Mouse (Mus musculus) left cerebral cortex, postnatal 25 days (tissue): ENCODE data around the gene Capzb. TPM values are rescaled to one million over a fixed set of nuclear protein-coding genes. Genes with fewer than 3 reads are reported as not detected.

Source experiments
- DNase-seq, 2 experiments: peaks; one replicate each; pipeline ENCODE4 v3.0.0; 2022; ENCODE audit warnings: low spot score in 2 of 2, mixed read lengths in 1 of 2
- intact Hi-C: fragments of 180-260 bp; cut with DNase I; formaldehyde crosslinking; loops from one replicate; pipeline ENCODE4 v1.15.1; 2025
- total RNA-seq, 2 experiments: library from RNA; stranded (reverse); gene quantifications; 2 replicates each; pipeline ENCODE4 v1.2.3; 2021

Capzb gene
- total RNA-seq, 2 experiments from 2014 or later: 350 to 351 TPM

- peak; percentile 85 to 91 for DNase-seq
- intact Hi-C loops: loop anchor here (2.0 kb wide), 1 partner anchor 200 kb away; no protein-coding TSS in a partner anchor
Observed at GRCm38 (mm10) chr4:139287122-139287863, 94.6 kb downstream of the Capzb start.

GRCm38 (mm10) chr4:139289017-139289416 is 96.3 kb downstream of the Capzb start:
- intact Hi-C loops: no loop called here

GRCm38 (mm10) chr4:139291099-139291498 is 98.4 kb downstream of the Capzb start:
- intact Hi-C loops: no loop called here
- DNase-seq: peak in 1 of 2 experiments; percentile 78

More at GRCm38 (mm10) chr4:139289017-139289416, 96.3 kb downstream of the Capzb start:
- peak; percentile 64 to 74 for DNase-seq

GRCm38 (mm10) chr4:139292038-139292437 is 99.3 kb downstream of the Capzb start:
- DNase-seq: no peak
- intact Hi-C loops: no loop called here

- intact Hi-C loops: no loop called here
- DNase-seq: no peak
Observed at GRCm38 (mm10) chr4:139297566-139297965, 104.9 kb downstream of the Capzb start.

- no peak for DNase-seq
Observed at GRCm38 (mm10) chr4:139298671-139299366, 106.1 kb downstream of the Capzb start.

GRCm38 (mm10) chr4:139301780-139302179 is 109.1 kb downstream of the Capzb start:
- intact Hi-C loops: no loop called here
- no peak for DNase-seq

More at GRCm38 (mm10) chr4:139298671-139299366, 106.1 kb downstream of the Capzb start:
- intact Hi-C loops: no loop called here

GRCm38 (mm10) chr4:139302241-139302640 is 109.5 kb downstream of the Capzb start:
- no peak for DNase-seq
- intact Hi-C loops: no loop called here

GRCm38 (mm10) chr4:139305521-139305920 is 112.8 kb downstream of the Capzb start:
- DNase-seq: no peak
- intact Hi-C loops: no loop called here

- intact Hi-C loops: no loop called here
- DNase-seq: no peak
Observed at GRCm38 (mm10) chr4:139307916-139308315, 115.2 kb downstream of the Capzb start.

- no peak for DNase-seq
- intact Hi-C loops: loop anchor here (1.0 kb wide), 2 partner anchors 43 to 117 kb away; partner anchors contain the start of genes Capzb, Emc1, Mrto4 and Ubr4
Observed at GRCm38 (mm10) chr4:139309651-139310050, 117.0 kb downstream of the Capzb start.

- peak; percentile 97 to 98 for DNase-seq
- intact Hi-C loops: loop anchor here (1.0 kb wide), 2 partner anchors 42 to 118 kb away; partner anchors contain the start of genes Capzb, Emc1, Mrto4 and Ubr4
Observed at GRCm38 (mm10) chr4:139310171-139310898, 117.6 kb downstream of the Capzb start, which contains the start of the genes Pqlc2 and Akr7a5. Pqlc2 (minus strand) TSS chr4:139310708. Akr7a5 (plus strand) TSS chr4:139310744.

- DNase-seq: no peak
- intact Hi-C loops: loop anchor here (1.0 kb wide), 2 partner anchors 41 to 119 kb away; partner anchors contain the start of genes Capzb, Emc1, Mrto4 and Ubr4
Observed at GRCm38 (mm10) chr4:139310899-139311701, 118.4 kb downstream of the Capzb start.

GRCm38 (mm10) chr4:139311707-139312106 is 119.0 kb downstream of the Capzb start:
- intact Hi-C loops: no loop called here
- no peak for DNase-seq

- intact Hi-C loops: no loop called here
- DNase-seq: no peak
Observed at GRCm38 (mm10) chr4:139312632-139313031, 119.9 kb downstream of the Capzb start.

GRCm38 (mm10) chr4:139318449-139318848 is 125.8 kb downstream of the Capzb start:
- intact Hi-C loops: no loop called here
- DNase-seq: no peak

- no peak for DNase-seq
- intact Hi-C loops: loop anchor here (10.0 kb wide), 1 partner anchor 395 kb away; no protein-coding TSS in a partner anchor
Observed at GRCm38 (mm10) chr4:139319740-139320139, 127.0 kb downstream of the Capzb start.

GRCm38 (mm10) chr4:139330605-139331004 is 137.9 kb downstream of the Capzb start:
- intact Hi-C loops: loop anchor here (5.0 kb wide), 1 partner anchor 243 kb away; no protein-coding TSS in a partner anchor

More at GRCm38 (mm10) chr4:139330605-139331004, 137.9 kb downstream of the Capzb start:
- DNase-seq: no peak
